Mouse (Mus musculus) CH12.LX (cell line): Measurements from ENCODE around the gene Laptm4a. TPM values are rescaled to one million over a fixed set of nuclear protein-coding genes. Genes with fewer than 3 reads are reported as not detected.

Experiments used
- DNase-seq: peaks from one replicate; pipeline ENCODE4 v3.0.0-alpha.2; 2013; ENCODE audit errors: extremely low read depth
- H3K27ac ChIP-seq: 2 replicates; pipeline ENCODE4 v1.5.1; 2012; ENCODE audit warnings: low read depth, mild to moderate bottlenecking, control low read depth, moderate library complexity; ENCODE audit not compliant: insufficient read depth
- H3K27me3 ChIP-seq: replicated peaks from 2 replicates; pipeline ENCODE3; 2012; ENCODE audit warnings: inconsistent platforms
- H3K36me3 ChIP-seq, 2 experiments: replicated peaks in 1 of 2; 2 replicates each; pipeline versions ENCODE3 to v1.6.1; 2012; ENCODE audit warnings: inconsistent platforms in 1 of 2, low read length in 1 of 2, mild to moderate bottlenecking in 1 of 2, mixed read lengths in 1 of 2, moderate library complexity in 1 of 2; ENCODE audit not compliant: control insufficient read depth in 1 of 2, insufficient read depth in 1 of 2
- H3K4me1 ChIP-seq, 2 experiments: 2 replicates each; pipeline ENCODE4 v1.6.1; 2012; ENCODE audit warnings: inconsistent platforms in 1 of 2, moderate library complexity in 1 of 2; ENCODE audit not compliant: insufficient read depth in 2 of 2, control insufficient read depth in 1 of 2
- H3K4me2 ChIP-seq: 2 replicates; pipeline ENCODE4 v1.6.1; 2012; ENCODE audit warnings: low read depth, mild to moderate bottlenecking, control low read depth; ENCODE audit not compliant: poor library complexity, insufficient read depth, severe bottlenecking
- H3K4me3 ChIP-seq, 3 experiments: fragments of 150-350 bp in 1 of 3; sonication (generic) in 1 of 3; replicated peaks in 1 of 3; 2 replicates each; pipeline versions ENCODE3 to v1.5.1; 2011 to 2012; ENCODE audit warnings: low read depth in 2 of 3, low read length in 2 of 3, mild to moderate bottlenecking in 2 of 3, moderate library complexity in 2 of 3, control low read depth in 1 of 3, improper control_type of control experiment in 1 of 3, inconsistent platforms in 1 of 3, mixed read lengths in 1 of 3; ENCODE audit not compliant: poor library complexity in 1 of 3
- H3K79me2 ChIP-seq: replicated peaks from 2 replicates; pipeline ENCODE4 v1.6.1; 2012; ENCODE audit warnings: mild to moderate bottlenecking, moderate library complexity; ENCODE audit not compliant: control insufficient read depth, poor library complexity, insufficient read depth, severe bottlenecking; ENCODE audit errors: extremely low read depth
- H3K9ac ChIP-seq: 2 replicates; pipeline ENCODE4 v1.6.1; 2012; ENCODE audit warnings: low read depth, mild to moderate bottlenecking, control low read depth, moderate library complexity; ENCODE audit not compliant: insufficient read depth
- H3K9me3 ChIP-seq: replicated peaks from 2 replicates; pipeline ENCODE3; 2012; ENCODE audit warnings: low read length, inconsistent platforms, mixed read lengths
- CHD1 ChIP-seq: IDR thresholded peaks from 2 replicates; pipeline ENCODE4 v1.6.1; 2012; ENCODE audit warnings: low read depth, low read length, improper control_type of control experiment, inconsistent platforms
- CHD2 ChIP-seq: IDR thresholded peaks from 2 replicates; pipeline ENCODE4 v1.6.1; 2011; ENCODE audit warnings: low read length, improper control_type of control experiment
- CTCF ChIP-seq, 2 experiments: IDR thresholded peaks in 1 of 2; conservative IDR thresholded peaks in 1 of 2; 2 replicates each; pipeline ENCODE4 v1.5.1; 2011 to 2012; ENCODE audit warnings: low read depth in 2 of 2, low read length in 2 of 2, improper control_type of control experiment in 1 of 2, inconsistent platforms in 1 of 2, mild to moderate bottlenecking in 1 of 2, moderate library complexity in 1 of 2
- ELF1 ChIP-seq: IDR thresholded peaks from 2 replicates; pipeline ENCODE4 v1.6.1; 2014; ENCODE audit warnings: low read depth, mild to moderate bottlenecking, inconsistent platforms, low read length, improper control_type of control experiment
- EP300 ChIP-seq: IDR thresholded peaks from 2 replicates; pipeline ENCODE4 v1.6.1; 2011; ENCODE audit warnings: low read length, improper control_type of control experiment
- ETS1 ChIP-seq: conservative IDR thresholded peaks from 2 replicates; pipeline ENCODE4 v1.6.1; 2012; ENCODE audit warnings: low read depth, mild to moderate bottlenecking, inconsistent platforms, low read length, improper control_type of control experiment, moderate library complexity
- HCFC1 ChIP-seq: IDR thresholded peaks from 2 replicates; pipeline ENCODE4 v1.6.1; 2012; ENCODE audit warnings: low read depth, mild to moderate bottlenecking, inconsistent platforms, low read length, improper control_type of control experiment
- MAFK ChIP-seq: IDR thresholded peaks from 2 replicates; pipeline ENCODE4 v1.6.1; 2011; ENCODE audit warnings: low read length, improper control_type of control experiment; ENCODE audit not compliant: insufficient replicate concordance
- MAZ ChIP-seq: IDR thresholded peaks from 2 replicates; pipeline ENCODE4 v1.6.1; 2012; ENCODE audit warnings: low read depth, mild to moderate bottlenecking, inconsistent platforms, low read length, improper control_type of control experiment, moderate library complexity
- MEF2A ChIP-seq: IDR thresholded peaks from 2 replicates; pipeline ENCODE4 v1.6.1; 2014; ENCODE audit warnings: low read depth, mild to moderate bottlenecking, inconsistent platforms, low read length, improper control_type of control experiment, borderline replicate concordance
- NRF1 ChIP-seq: IDR thresholded peaks from 2 replicates; pipeline ENCODE4 v1.6.1; 2014; ENCODE audit warnings: low read depth, mild to moderate bottlenecking, inconsistent platforms, low read length, improper control_type of control experiment, moderate library complexity
- PAX5 ChIP-seq: IDR thresholded peaks from 2 replicates; pipeline ENCODE4 v1.6.1; 2012; ENCODE audit warnings: low read length, inconsistent platforms, mixed read lengths
- RAD21 ChIP-seq: IDR thresholded peaks from 2 replicates; pipeline ENCODE4 v1.6.1; 2011; ENCODE audit warnings: low read depth, mild to moderate bottlenecking, low read length, improper control_type of control experiment, moderate library complexity
- SIN3A ChIP-seq: IDR thresholded peaks from 2 replicates; pipeline ENCODE4 v1.6.1; 2012; ENCODE audit warnings: low read length, improper control_type of control experiment, inconsistent platforms
- TCF12 ChIP-seq: IDR thresholded peaks from 2 replicates; pipeline ENCODE4 v1.6.1; 2014; ENCODE audit warnings: low read depth, mild to moderate bottlenecking, inconsistent platforms, low read length, improper control_type of control experiment
- USF1 ChIP-seq: IDR thresholded peaks from 2 replicates; pipeline ENCODE4 v1.6.1; 2014; ENCODE audit warnings: low read depth, mild to moderate bottlenecking, inconsistent platforms, low read length, improper control_type of control experiment
- dilution Hi-C: fragments of 300-500 bp; cut with MboI; formaldehyde crosslinking; loops from 2 replicates; pipeline ENCODE4 v1.14.3; 2020; ENCODE audit warnings: low sequenced_read_pairs; ENCODE audit not compliant: extremely low pct_unique_long_range_greater_than_20kb, extremely low pct_ligation_motif_present
- in situ Hi-C: fragments of 300-500 bp; cut with MboI; formaldehyde crosslinking; loops from 3 replicates; pipeline ENCODE4 v1.14.3; 2019; ENCODE audit warnings: low sequenced_read_pairs, low pct_ligation_motif_present, low pct_unique_long_range_greater_than_20kb, mixed read lengths
- polyA plus RNA-seq: library from polyadenylated mRNA; unstranded; fragments of >175 nt; gene quantifications from 2 replicates; pipeline ENCODE4 v1.2.1, GENCODE M21; 2012; ENCODE audit warnings: low read depth; ENCODE audit not compliant: insufficient read length
- total RNA-seq, 2 experiments: library from RNA; depleted of rRNA; stranded (reverse); fragments of 300-350 nt in 1 of 2; fragments of >200 nt in 1 of 2; gene quantifications; 2 replicates each; pipeline ENCODE4 v1.2.3; 2012 to 2014

Gene Laptm4a
- total and polyA plus RNA-seq, 3 experiments: 48.3 to 73.8 (median 64.5) TPM

DNA sequence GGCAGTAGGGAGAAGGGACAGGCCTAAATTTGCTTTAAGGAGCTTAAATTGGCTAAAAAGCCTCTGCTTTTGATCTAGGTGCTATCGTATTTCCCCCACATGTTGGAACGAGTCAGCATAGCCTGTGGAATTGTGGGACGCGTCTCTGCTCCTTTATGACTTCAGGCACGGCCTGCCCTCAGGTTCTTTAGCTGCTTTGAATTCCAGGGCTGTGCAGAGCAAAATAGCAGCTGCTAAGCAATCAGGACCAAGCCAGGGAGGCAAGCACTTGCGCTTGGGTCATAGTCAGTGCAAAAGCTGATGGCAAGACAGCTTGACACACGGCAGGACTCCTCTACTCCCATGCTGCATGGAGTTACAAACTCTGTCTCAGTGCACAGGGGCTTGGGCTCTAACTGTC, 24.3 kb upstream of the Laptm4a start:
- no peak overlapping the region for H3K27ac ChIP-seq
- peaks cover 0 to 6% of the 10 kb centered on the region in 2 experiments; a peak in 2 of 4 replicates for H3K4me1 ChIP-seq
- H3K9ac ChIP-seq: no peak overlapping the region
- H3K36me3 ChIP-seq: no peaks in the 10 kb centered on the region
- dilution Hi-C loops: no loop called here
- no peak for TF ChIP-seq USF1
- no peak for TF ChIP-seq MAFK
- TF ChIP-seq SIN3A: no peak
- TF ChIP-seq CHD1: no peak
- TF ChIP-seq NRF1: no peak
- no peak for TF ChIP-seq CHD2
- no peak for TF ChIP-seq RAD21
- TF ChIP-seq TCF12: no peak
- TF ChIP-seq MEF2A: no peak
- TF ChIP-seq MAZ: no peak
- H3K4me3 ChIP-seq: no peak overlapping the region
- no peaks in the 10 kb centered on the region for H3K27me3 ChIP-seq
- no peak overlapping the region for H3K4me2 ChIP-seq
- in situ Hi-C loops: no loop called here
- no peak for DNase-seq
- no peaks in the 10 kb centered on the region for H3K79me2 ChIP-seq
- H3K9me3 ChIP-seq: no peaks in the 10 kb centered on the region

DNA sequence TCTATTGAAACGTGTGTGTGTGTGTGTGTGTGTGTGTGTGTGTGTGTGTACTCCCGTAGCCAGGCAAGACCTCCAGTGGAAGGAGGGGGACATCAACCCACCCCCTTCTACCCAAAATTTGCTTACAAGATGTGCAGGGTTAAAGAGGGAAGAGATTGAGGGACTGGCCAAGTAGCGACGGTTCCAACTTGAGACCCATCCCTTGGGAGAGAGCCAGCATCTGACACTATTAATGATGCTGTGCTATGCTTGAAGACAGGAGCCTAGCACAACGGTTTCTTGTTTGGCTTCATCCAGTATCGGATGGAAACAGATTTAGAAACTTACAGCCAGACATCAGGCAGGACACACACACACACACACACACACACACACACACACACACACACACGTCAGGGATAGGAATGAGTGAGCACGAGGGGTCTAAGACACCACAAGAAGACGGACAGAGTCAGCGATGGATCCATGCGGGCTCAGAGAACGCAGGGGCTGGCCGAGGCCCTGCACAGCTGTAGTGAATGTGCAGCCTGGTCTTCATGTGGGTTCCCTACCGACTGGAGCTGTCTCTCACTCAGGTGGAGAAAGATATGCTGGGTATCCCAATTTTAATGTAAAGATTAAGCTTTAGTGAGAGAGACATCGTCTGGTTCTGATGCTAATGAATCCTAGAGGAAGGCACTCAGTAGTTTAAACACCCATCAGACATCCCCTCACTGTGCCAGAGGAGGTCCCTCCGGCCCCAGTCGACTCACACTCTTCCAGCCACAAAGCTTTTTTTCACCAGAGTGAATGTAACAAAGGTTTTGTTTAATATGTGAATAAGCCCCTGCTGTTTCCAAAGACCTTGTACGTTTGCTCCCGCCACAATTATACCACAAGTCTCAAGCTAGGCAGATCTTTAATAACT, 22.3 kb upstream of the Laptm4a start:
- in situ Hi-C loops: no loop called here
- no peak for DNase-seq
- Histone ChIP-seq H3K79me2 (no peaks in the 10 kb centered on the region), H3K36me3 (no peaks in the 10 kb centered on the region), H3K4me2 (no peak overlapping the region), H3K4me1 (peaks cover 0 to 18% of the 10 kb centered on the region in 2 experiments; a peak in 2 of 4 replicates), H3K9ac (no peak overlapping the region), H3K9me3 (no peaks in the 10 kb centered on the region), H3K27me3 (no peaks in the 10 kb centered on the region), H3K4me3 (no peak overlapping the region), H3K27ac (no peak overlapping the region)
- no peak for TF ChIP-seq ELF1
- TF ChIP-seq MEF2A: no peak
- no peak for TF ChIP-seq ETS1
- TF ChIP-seq HCFC1: no peak
- TF ChIP-seq PAX5: no peak
- TF ChIP-seq CTCF (conservative IDR thresholded peaks at IDR 0.05 in 1 of 2, IDR thresholded peaks at IDR 0.05 in 1 of 2; ENCODE audit: low read depth in 2 of 2, low read length in 2 of 2): no peak
- TF ChIP-seq EP300: no peak
- no peak for TF ChIP-seq USF1
- TF ChIP-seq MAFK: no peak
- dilution Hi-C loops: no loop called here
